Mouse (Mus musculus) forebrain, embryonic 13.5 days (tissue): ENCODE measurements around the gene Actl6b. TPM values are rescaled to one million over a fixed set of nuclear protein-coding genes. Genes with fewer than 3 reads are reported as not detected.

Source experiments
- ATAC-seq: fragments of 200-750 bp; cut with Nextera tagmentation; 2 replicates; pipeline ENCODE4 v1.8.0; 2017
- H3K27ac ChIP-seq: fragments of 300-500 bp; sonication (generic); 2 replicates; pipeline ENCODE4 v1.5.1; 2015; ENCODE audit warnings: inconsistent platforms, mild to moderate bottlenecking, moderate library complexity
- H3K27me3 ChIP-seq: fragments of 300-500 bp; sonication (generic); 2 replicates; pipeline ENCODE4 v1.6.1; 2015; ENCODE audit warnings: mild to moderate bottlenecking, inconsistent platforms
- H3K36me3 ChIP-seq: fragments of 300-500 bp; sonication (generic); 2 replicates; pipeline ENCODE4 v1.6.1; 2015; ENCODE audit warnings: mild to moderate bottlenecking, inconsistent platforms; ENCODE audit not compliant: poor library complexity, severe bottlenecking
- H3K4me1 ChIP-seq: fragments of 300-500 bp; sonication (generic); 2 replicates; pipeline ENCODE4 v1.6.1; 2015; ENCODE audit warnings: inconsistent platforms
- H3K4me2 ChIP-seq: fragments of 300-500 bp; sonication (generic); 2 replicates; pipeline ENCODE4 v1.6.1; 2015; ENCODE audit warnings: inconsistent platforms, mild to moderate bottlenecking, moderate library complexity
- H3K4me3 ChIP-seq: fragments of 300-500 bp; sonication (generic); 2 replicates; pipeline ENCODE4 v1.5.1; 2015; ENCODE audit warnings: mild to moderate bottlenecking, inconsistent platforms
- H3K9ac ChIP-seq: fragments of 300-500 bp; sonication (generic); 2 replicates; pipeline ENCODE4 v1.6.1; 2015; ENCODE audit warnings: mild to moderate bottlenecking, inconsistent platforms
- H3K9me3 ChIP-seq: fragments of 300-500 bp; sonication (generic); replicated peaks from 2 replicates; pipeline ENCODE4 v1.6.1; 2016; ENCODE audit warnings: inconsistent platforms
- WGBS: fragments of 180-500 bp; shearing (Covaris S2); methylation state at CpG from one replicate; pipeline ENCODE4 v1.1.7; 2015; 5-methylcytosine and 5-hydroxymethylcytosine counted together
- polyA plus RNA-seq: library from polyadenylated mRNA; unstranded; fragments of >200 nt; fragmentation: Nextera tagmentation; extraction: Ambion mirVana; gene quantifications from 2 replicates; pipeline ENCODE4 v1.2.1, GENCODE M21; 2015

Actl6b gene
- polyA plus RNA-seq, 1 experiment from 2014 or later = 144 TPM

- H3K27me3 ChIP-seq = peaks cover 14% of the 10 kb centered on the region
- peaks cover 15% of the 10 kb centered on the region for H3K36me3 ChIP-seq
- WGBS = 55% methylated on average over 7 of the region's 7 CpGs
- H3K4me2 ChIP-seq = no peak overlapping the region
- H3K27ac ChIP-seq = no peak overlapping the region
- no peak for ATAC-seq
- no peaks in the 10 kb centered on the region for H3K9me3 ChIP-seq
- H3K4me3 ChIP-seq = no peak overlapping the region
- no peak overlapping the region for H3K9ac ChIP-seq
- H3K4me1 ChIP-seq = peaks cover 6% of the 10 kb centered on the region; the same call in 1 of the 2 replicates
These were observed 16.9 kb downstream of the Actl6b start for GRCm38 (mm10) chr5:137570181-137570580.

GRCm38 (mm10) chr5:137570691-137571586 is 17.6 kb downstream of the Actl6b start:
- no peak for ATAC-seq
- Histone ChIP-seq H3K9ac (no peak overlapping the region), H3K4me2 (no peak overlapping the region), H3K27me3 (peaks cover 15% of the 10 kb centered on the region), H3K9me3 (no peaks in the 10 kb centered on the region), H3K36me3 (peaks cover 7% of the 10 kb centered on the region; the same call in 1 of the 2 replicates), H3K4me3 (no peak overlapping the region), H3K4me1 (peaks cover 6% of the 10 kb centered on the region; the same call in 1 of the 2 replicates), H3K27ac (no peak overlapping the region)
- 80% methylated on average over 17 of the region's 17 CpGs for WGBS

GRCm38 (mm10) chr5:137574470-137574901 is 21.2 kb downstream of the Actl6b start:
- Histone ChIP-seq H3K9me3 (no peaks in the 10 kb centered on the region), H3K36me3 (no peaks in the 10 kb centered on the region), H3K4me1 (peaks cover 6% of the 10 kb centered on the region; the same call in 1 of the 2 replicates), H3K4me3 (peak overlapping the region; percentile 25), H3K4me2 (peak overlapping the region; percentile 55), H3K27me3 (peaks cover 15% of the 10 kb centered on the region), H3K27ac (no peak overlapping the region), H3K9ac (peak overlapping the region; percentile 59)
- 10% methylated on average over 27 of the region's 27 CpGs for WGBS
- ATAC-seq = peak; percentile 13; the same call in 1 of the 2 replicates

- Histone ChIP-seq H3K4me2 (no peak overlapping the region), H3K4me3 (no peak overlapping the region), H3K36me3 (no peaks in the 10 kb centered on the region), H3K27me3 (peaks cover 13% of the 10 kb centered on the region), H3K27ac (no peak overlapping the region), H3K9ac (no peak overlapping the region), H3K9me3 (no peaks in the 10 kb centered on the region), H3K4me1 (peaks cover 12% of the 10 kb centered on the region)
- WGBS = 78% methylated on average over 6 of the region's 6 CpGs
- no peak for ATAC-seq
These were observed 26.9 kb downstream of the Actl6b start for GRCm38 (mm10) chr5:137580246-137580645.

GRCm38 (mm10) chr5:137582702-137583101 is 29.4 kb downstream of the Actl6b start:
- 40% methylated on average over 8 of the region's 8 CpGs for WGBS
- Histone ChIP-seq H3K9me3 (no peaks in the 10 kb centered on the region), H3K4me3 (no peak overlapping the region), H3K27ac (no peak overlapping the region), H3K4me2 (peak overlapping the region; percentile 65; the same call in 1 of the 2 replicates), H3K36me3 (no peaks in the 10 kb centered on the region), H3K27me3 (peaks cover 13% of the 10 kb centered on the region), H3K9ac (peak overlapping the region; percentile 70; the same call in 1 of the 2 replicates), H3K4me1 (peaks cover 12% of the 10 kb centered on the region)
- no peak for ATAC-seq

- Histone ChIP-seq H3K4me2 (peak overlapping the region; percentile 65), H3K9ac (peak overlapping the region; percentile 70), H3K36me3 (no peaks in the 10 kb centered on the region), H3K9me3 (no peaks in the 10 kb centered on the region), H3K4me1 (peaks cover 12% of the 10 kb centered on the region), H3K4me3 (peak overlapping the region; percentile 38), H3K27me3 (peaks cover 13% of the 10 kb centered on the region), H3K27ac (peak overlapping the region; percentile 40; the same call in 1 of the 2 replicates)
- WGBS = 19% methylated on average over 27 of the region's 27 CpGs
- ATAC-seq = peak; percentile 89
These were observed 30.4 kb downstream of the Actl6b start for GRCm38 (mm10) chr5:137583670-137584169.

- no peak for ATAC-seq
- Histone ChIP-seq H3K27ac (no peak overlapping the region), H3K9me3 (no peaks in the 10 kb centered on the region), H3K4me3 (no peak overlapping the region), H3K4me1 (peaks cover 12% of the 10 kb centered on the region), H3K9ac (no peak overlapping the region), H3K36me3 (no peaks in the 10 kb centered on the region), H3K4me2 (no peak overlapping the region), H3K27me3 (peaks cover 13% of the 10 kb centered on the region)
- WGBS = 35% methylated on average over 8 of the region's 8 CpGs
These were observed 31.7 kb downstream of the Actl6b start for GRCm38 (mm10) chr5:137584976-137585375.

GRCm38 (mm10) chr5:137590507-137590906 is 37.2 kb downstream of the Actl6b start:
- H3K36me3 ChIP-seq = no peaks in the 10 kb centered on the region
- no peak for ATAC-seq
- no peaks in the 10 kb centered on the region for H3K4me1 ChIP-seq

GRCm38 (mm10) chr5:137595921-137596320 is 42.6 kb downstream of the Actl6b start:
- Histone ChIP-seq H3K9me3 (no peaks in the 10 kb centered on the region), H3K36me3 (peaks cover 14% of the 10 kb centered on the region)
- 76% methylated on average over 7 of the region's 7 CpGs for WGBS

More at GRCm38 (mm10) chr5:137590507-137590906, 37.2 kb downstream of the Actl6b start:
- no peak overlapping the region for H3K9ac ChIP-seq
- 74% methylated on average over 5 of the region's 5 CpGs for WGBS
- H3K4me3 ChIP-seq = no peak overlapping the region
- no peak overlapping the region for H3K27ac ChIP-seq
- H3K4me2 ChIP-seq = no peak overlapping the region
- no peaks in the 10 kb centered on the region for H3K9me3 ChIP-seq
- no peaks in the 10 kb centered on the region for H3K27me3 ChIP-seq

GRCm38 (mm10) chr5:137596601-137597261 is 43.4 kb downstream of the Actl6b start:
- peak overlapping the region; percentile 27 for H3K4me2 ChIP-seq
- no peak overlapping the region for H3K4me3 ChIP-seq
- H3K27me3 ChIP-seq = no peaks in the 10 kb centered on the region
- no peak for ATAC-seq
- 34% methylated on average over 26 of the region's 30 CpGs for WGBS
- H3K4me1 ChIP-seq = peaks cover 16% of the 10 kb centered on the region
- H3K27ac ChIP-seq = no peak overlapping the region
- H3K36me3 ChIP-seq = peaks cover 14% of the 10 kb centered on the region
- H3K9me3 ChIP-seq = no peaks in the 10 kb centered on the region
- H3K9ac ChIP-seq = no peak overlapping the region

More at GRCm38 (mm10) chr5:137595921-137596320, 42.6 kb downstream of the Actl6b start:
- H3K4me2 ChIP-seq = no peak overlapping the region
- no peak overlapping the region for H3K4me3 ChIP-seq
- peaks cover 14% of the 10 kb centered on the region for H3K4me1 ChIP-seq
- H3K9ac ChIP-seq = no peak overlapping the region
- no peaks in the 10 kb centered on the region for H3K27me3 ChIP-seq
- ATAC-seq = no peak
- no peak overlapping the region for H3K27ac ChIP-seq

- ATAC-seq = no peak
- Histone ChIP-seq H3K4me3 (no peak overlapping the region), H3K27ac (no peak overlapping the region), H3K9me3 (no peaks in the 10 kb centered on the region), H3K9ac (no peak overlapping the region), H3K27me3 (no peaks in the 10 kb centered on the region), H3K36me3 (peaks cover 14% of the 10 kb centered on the region), H3K4me2 (no peak overlapping the region), H3K4me1 (peaks cover 25% of the 10 kb centered on the region)
- WGBS = 98% methylated on average over 6 of the region's 6 CpGs
These were observed 44.3 kb downstream of the Actl6b start for GRCm38 (mm10) chr5:137597625-137598024.
